Mouse (Mus musculus): ENCODE results near the gene Slc22a27. TPM values are rescaled to one million over a fixed set of nuclear protein-coding genes. Genes with fewer than 3 reads are reported as not detected.
"Not testable (repeated sequence)": the region's sequence is repeated elsewhere in the genome, so short reads cannot be mapped to it uniquely, and the experiment has no call there.

Slc22a27 gene
- not detected in 2 replicates for polyA plus RNA-seq (2015; fragmentation: Nextera tagmentation; extraction: Ambion mirVana)

GRCm38 (mm10) chr19:7965927-7966326 is at the start of gene Slc22a27:
Slc22a27 (minus strand) TSS chr19:7966027.
- H3K4me3 ChIP-seq (ENCODE audit: low read length); ATAC-seq (ENCODE audit: low read depth); H3K27ac ChIP-seq (ENCODE audit: low read length); H3K27me3 ChIP-seq (ENCODE audit: control insufficient read depth, insufficient read depth, low read depth, low read length); H3K4me1 ChIP-seq (replicated peaks; ENCODE audit: control insufficient read depth, insufficient read depth, low read length); H3K4me2 ChIP-seq (ENCODE audit: low read depth, low read length); H3K9ac ChIP-seq (ENCODE audit: low read length); H3K36me3 ChIP-seq (ENCODE audit: control insufficient read depth, insufficient read depth, low read length); H3K9me3 ChIP-seq (ENCODE audit: control insufficient read depth, low read length): not testable (repeated sequence)
- WGBS = 61% methylated on average over 5 of the region's 5 CpGs

- H3K4me3 ChIP-seq (ENCODE audit: low read length); H3K4me1 ChIP-seq (replicated peaks; ENCODE audit: control insufficient read depth, insufficient read depth, low read length); H3K36me3 ChIP-seq (ENCODE audit: control insufficient read depth, insufficient read depth, low read length); H3K9ac ChIP-seq (ENCODE audit: low read length); H3K27ac ChIP-seq (ENCODE audit: low read length); H3K27me3 ChIP-seq (ENCODE audit: control insufficient read depth, insufficient read depth, low read depth, low read length); H3K9me3 ChIP-seq (ENCODE audit: control insufficient read depth, low read length); H3K4me2 ChIP-seq (ENCODE audit: low read depth, low read length); ATAC-seq (ENCODE audit: low read depth): not testable (repeated sequence)
- 87% methylated on average over 9 of the region's 9 CpGs for WGBS
Observed at GRCm38 (mm10) chr19:8011596-8011995, 45.8 kb upstream of the Slc22a27 start.

GRCm38 (mm10) chr19:8009086-8009485 is 43.3 kb upstream of the Slc22a27 start:
- not testable (repeated sequence) for H3K9ac ChIP-seq (ENCODE audit: low read length); H3K27ac ChIP-seq (ENCODE audit: low read length); H3K27me3 ChIP-seq (ENCODE audit: control insufficient read depth, insufficient read depth, low read depth, low read length); H3K4me3 ChIP-seq (ENCODE audit: low read length); H3K4me1 ChIP-seq (replicated peaks; ENCODE audit: control insufficient read depth, insufficient read depth, low read length); H3K9me3 ChIP-seq (ENCODE audit: control insufficient read depth, low read length); H3K4me2 ChIP-seq (ENCODE audit: low read depth, low read length); ATAC-seq (ENCODE audit: low read depth); H3K36me3 ChIP-seq (ENCODE audit: control insufficient read depth, insufficient read depth, low read length)
- 91% methylated on average over 6 of the region's 6 CpGs for WGBS

- Histone ChIP-seq H3K36me3 (ENCODE audit: control insufficient read depth, insufficient read depth, low read length) (no peaks in the 10 kb centered on the region), H3K4me1 (replicated peaks; ENCODE audit: control insufficient read depth, insufficient read depth, low read length) (no peaks in the 10 kb centered on the region), H3K27ac (ENCODE audit: low read length) (no peak overlapping the region), H3K9ac (ENCODE audit: low read length) (no peak overlapping the region), H3K4me3 (ENCODE audit: low read length) (no peak overlapping the region), H3K4me2 (ENCODE audit: low read depth, low read length) (no peak overlapping the region), H3K9me3 (ENCODE audit: control insufficient read depth, low read length) (no peaks in the 10 kb centered on the region), H3K27me3 (ENCODE audit: control insufficient read depth, insufficient read depth, low read depth, low read length) (no peaks in the 10 kb centered on the region)
- 55% methylated on average over 2 of the region's 2 CpGs for WGBS
- no peak for ATAC-seq (ENCODE audit: low read depth)
Observed at GRCm38 (mm10) chr19:7968703-7969102, 2.9 kb upstream of the Slc22a27 start.

- H3K4me2 ChIP-seq (ENCODE audit: low read depth, low read length); H3K27ac ChIP-seq (ENCODE audit: low read length); H3K4me1 ChIP-seq (replicated peaks; ENCODE audit: control insufficient read depth, insufficient read depth, low read length); H3K36me3 ChIP-seq (ENCODE audit: control insufficient read depth, insufficient read depth, low read length); ATAC-seq (ENCODE audit: low read depth); H3K9me3 ChIP-seq (ENCODE audit: control insufficient read depth, low read length); H3K27me3 ChIP-seq (ENCODE audit: control insufficient read depth, insufficient read depth, low read depth, low read length); H3K4me3 ChIP-seq (ENCODE audit: low read length); H3K9ac ChIP-seq (ENCODE audit: low read length): not testable (repeated sequence)
- 41% methylated on average over 1 of the region's 1 CpGs for WGBS
Observed at GRCm38 (mm10) chr19:7966550-7966949, 723 bp upstream of the Slc22a27 start.

- 87% methylated on average over 18 of the region's 18 CpGs for WGBS
- H3K36me3 ChIP-seq (ENCODE audit: control insufficient read depth, insufficient read depth, low read length); H3K4me2 ChIP-seq (ENCODE audit: low read depth, low read length); H3K9me3 ChIP-seq (ENCODE audit: control insufficient read depth, low read length); H3K27me3 ChIP-seq (ENCODE audit: control insufficient read depth, insufficient read depth, low read depth, low read length); H3K4me3 ChIP-seq (ENCODE audit: low read length); H3K4me1 ChIP-seq (replicated peaks; ENCODE audit: control insufficient read depth, insufficient read depth, low read length); H3K27ac ChIP-seq (ENCODE audit: low read length); ATAC-seq (ENCODE audit: low read depth); H3K9ac ChIP-seq (ENCODE audit: low read length): not testable (repeated sequence)
Observed at GRCm38 (mm10) chr19:7939391-7939790, 26.4 kb downstream of the Slc22a27 start.

- 81% methylated on average over 1 of the region's 1 CpGs for WGBS
- no peak for ATAC-seq (ENCODE audit: low read depth)
Observed at GRCm38 (mm10) chr19:7876626-7877025, 89.2 kb downstream of the Slc22a27 start.

GRCm38 (mm10) chr19:7829851-7830250 is 136.0 kb downstream of the Slc22a27 start:
- no peaks in the 10 kb centered on the region for H3K27me3 ChIP-seq (ENCODE audit: control insufficient read depth, insufficient read depth, low read depth, low read length)
- ATAC-seq (ENCODE audit: low read depth) = no peak
- H3K4me2 ChIP-seq (ENCODE audit: low read depth, low read length) = no peak overlapping the region
- no peaks in the 10 kb centered on the region for H3K9me3 ChIP-seq (ENCODE audit: control insufficient read depth, low read length)
- WGBS = 60% methylated on average over 2 of the region's 2 CpGs
- no peaks in the 10 kb centered on the region for H3K36me3 ChIP-seq (ENCODE audit: control insufficient read depth, insufficient read depth, low read length)
- H3K4me3 ChIP-seq (ENCODE audit: low read length) = no peak overlapping the region
- no peak overlapping the region for H3K27ac ChIP-seq (ENCODE audit: low read length)
- H3K4me1 ChIP-seq (replicated peaks; ENCODE audit: control insufficient read depth, insufficient read depth, low read length) = no peaks in the 10 kb centered on the region
- H3K9ac ChIP-seq (ENCODE audit: low read length) = no peak overlapping the region

More at GRCm38 (mm10) chr19:7876626-7877025, 89.2 kb downstream of the Slc22a27 start:
- Histone ChIP-seq H3K36me3 (ENCODE audit: control insufficient read depth, insufficient read depth, low read length) (no peaks in the 10 kb centered on the region), H3K27me3 (ENCODE audit: control insufficient read depth, insufficient read depth, low read depth, low read length) (no peaks in the 10 kb centered on the region), H3K4me2 (ENCODE audit: low read depth, low read length) (no peak overlapping the region), H3K9me3 (ENCODE audit: control insufficient read depth, low read length) (no peaks in the 10 kb centered on the region), H3K4me1 (replicated peaks; ENCODE audit: control insufficient read depth, insufficient read depth, low read length) (no peaks in the 10 kb centered on the region), H3K4me3 (ENCODE audit: low read length) (no peak overlapping the region), H3K9ac (ENCODE audit: low read length) (no peak overlapping the region), H3K27ac (ENCODE audit: low read length) (no peak overlapping the region)

All from lung, embryonic 16.5 days (tissue).